Mouse (Mus musculus): ENCODE measurements around the gene Smim20. TPM values are rescaled to one million over a fixed set of nuclear protein-coding genes. Genes with fewer than 3 reads are reported as not detected.

Smim20 gene
- 26.3 and 45.9 TPM in 2 replicates for polyA plus RNA-seq (2012; rRNA removed)

GRCm38 (mm10) chr5:53266931-53267853 is at the start of gene Smim20:
Gene Smim20, plus strand, starts transcription at chr5:53267083.
- peaks cover 6% of the 10 kb centered on the region; the same call in 1 of the 2 replicates for H3K36me3 ChIP-seq (ENCODE audit: control insufficient read depth, insufficient read depth, low read length)
- no peaks in the 10 kb centered on the region; the same call in 1 of the 2 replicates for H3K4me1 ChIP-seq (ENCODE audit: control insufficient read depth, insufficient read depth, insufficient read length, low read length)
- no peaks in the 10 kb centered on the region for H3K27me3 ChIP-seq (ENCODE audit: control insufficient read depth, insufficient read depth, low read length)
- H3K27ac ChIP-seq (ENCODE audit: insufficient read depth, low read depth, low read length) = peak within 1 kb of the TSS; percentile 90
- TF ChIP-seq CTCF (IDR thresholded peaks at IDR 0.05; ENCODE audit: extremely low read depth, insufficient read length, insufficient replicate concordance, low read depth, low read length) (no peak), POLR2A (IDR thresholded peaks at IDR 0.05; ENCODE audit: low read depth, low read length) (peak; percentile 62; the same call in 1 of the 2 replicates)
- H3K4me3 ChIP-seq (ENCODE audit: low read depth, low read length) = peak within 1 kb of the TSS; percentile 86
- 8% methylated on average over 53 of the region's 53 CpGs for WGBS

- Histone ChIP-seq H3K4me1 (ENCODE audit: control insufficient read depth, insufficient read depth, insufficient read length, low read length) (peaks cover 8% of the 10 kb centered on the region; the same call in 1 of the 2 replicates), H3K27me3 (ENCODE audit: control insufficient read depth, insufficient read depth, low read length) (no peaks in the 10 kb centered on the region), H3K4me3 (ENCODE audit: low read depth, low read length) (no peak overlapping the region), H3K27ac (ENCODE audit: insufficient read depth, low read depth, low read length) (peak overlapping the region; percentile 28; the same call in 1 of the 2 replicates), H3K36me3 (ENCODE audit: control insufficient read depth, insufficient read depth, low read length) (no peaks in the 10 kb centered on the region)
- TF ChIP-seq POLR2A (IDR thresholded peaks at IDR 0.05; ENCODE audit: low read depth, low read length) = no peak
- no peak for TF ChIP-seq CTCF (IDR thresholded peaks at IDR 0.05; ENCODE audit: extremely low read depth, insufficient read length, insufficient replicate concordance, low read depth, low read length)
- 42% methylated on average over 13 of the region's 13 CpGs for WGBS
Measured at GRCm38 (mm10) chr5:53225434-53225833, 41.4 kb upstream of the Smim20 start.

- WGBS = 75% methylated on average over 4 of the region's 4 CpGs
- no peaks in the 10 kb centered on the region for H3K27me3 ChIP-seq (ENCODE audit: control insufficient read depth, insufficient read depth, low read length)
- peaks cover 7% of the 10 kb centered on the region; the same call in 1 of the 2 replicates for H3K4me1 ChIP-seq (ENCODE audit: control insufficient read depth, insufficient read depth, insufficient read length, low read length)
Measured at GRCm38 (mm10) chr5:53230560-53230959, 36.3 kb upstream of the Smim20 start.

GRCm38 (mm10) chr5:53235551-53235950 is 31.3 kb upstream of the Smim20 start:
- WGBS = 26% methylated on average over 4 of the region's 4 CpGs
- TF ChIP-seq CTCF (IDR thresholded peaks at IDR 0.05; ENCODE audit: extremely low read depth, insufficient read length, insufficient replicate concordance, low read depth, low read length) (no peak), POLR2A (IDR thresholded peaks at IDR 0.05; ENCODE audit: low read depth, low read length) (no peak)
- Histone ChIP-seq H3K36me3 (ENCODE audit: control insufficient read depth, insufficient read depth, low read length) (no peaks in the 10 kb centered on the region), H3K27me3 (ENCODE audit: control insufficient read depth, insufficient read depth, low read length) (no peaks in the 10 kb centered on the region), H3K4me3 (ENCODE audit: low read depth, low read length) (no peak overlapping the region), H3K4me1 (ENCODE audit: control insufficient read depth, insufficient read depth, insufficient read length, low read length) (peaks cover 3% of the 10 kb centered on the region; the same call in 1 of the 2 replicates), H3K27ac (ENCODE audit: insufficient read depth, low read depth, low read length) (no peak overlapping the region)

More at GRCm38 (mm10) chr5:53230560-53230959, 36.3 kb upstream of the Smim20 start:
- H3K27ac ChIP-seq (ENCODE audit: insufficient read depth, low read depth, low read length) = no peak overlapping the region
- no peaks in the 10 kb centered on the region for H3K36me3 ChIP-seq (ENCODE audit: control insufficient read depth, insufficient read depth, low read length)
- TF ChIP-seq CTCF (IDR thresholded peaks at IDR 0.05; ENCODE audit: extremely low read depth, insufficient read length, insufficient replicate concordance, low read depth, low read length) = no peak
- TF ChIP-seq POLR2A (IDR thresholded peaks at IDR 0.05; ENCODE audit: low read depth, low read length) = no peak
- no peak overlapping the region for H3K4me3 ChIP-seq (ENCODE audit: low read depth, low read length)

GRCm38 (mm10) chr5:53236136-53236535 is 30.7 kb upstream of the Smim20 start:
- WGBS = 16% methylated on average over 5 of the region's 5 CpGs
- H3K27me3 ChIP-seq (ENCODE audit: control insufficient read depth, insufficient read depth, low read length) = no peaks in the 10 kb centered on the region

GRCm38 (mm10) chr5:53236749-53237148 is 30.1 kb upstream of the Smim20 start:
- TF ChIP-seq CTCF (IDR thresholded peaks at IDR 0.05; ENCODE audit: extremely low read depth, insufficient read length, insufficient replicate concordance, low read depth, low read length) (no peak), POLR2A (IDR thresholded peaks at IDR 0.05; ENCODE audit: low read depth, low read length) (no peak)
- WGBS = 77% methylated on average over 7 of the region's 8 CpGs
- H3K27me3 ChIP-seq (ENCODE audit: control insufficient read depth, insufficient read depth, low read length) = no peaks in the 10 kb centered on the region
- no peak overlapping the region for H3K27ac ChIP-seq (ENCODE audit: insufficient read depth, low read depth, low read length)
- peaks cover 8% of the 10 kb centered on the region; the same call in 1 of the 2 replicates for H3K4me1 ChIP-seq (ENCODE audit: control insufficient read depth, insufficient read depth, insufficient read length, low read length)
- no peak overlapping the region for H3K4me3 ChIP-seq (ENCODE audit: low read depth, low read length)
- H3K36me3 ChIP-seq (ENCODE audit: control insufficient read depth, insufficient read depth, low read length) = no peaks in the 10 kb centered on the region

More at GRCm38 (mm10) chr5:53236136-53236535, 30.7 kb upstream of the Smim20 start:
- H3K27ac ChIP-seq (ENCODE audit: insufficient read depth, low read depth, low read length) = no peak overlapping the region
- peaks cover 4% of the 10 kb centered on the region; the same call in 1 of the 2 replicates for H3K4me1 ChIP-seq (ENCODE audit: control insufficient read depth, insufficient read depth, insufficient read length, low read length)
- H3K4me3 ChIP-seq (ENCODE audit: low read depth, low read length) = no peak overlapping the region
- no peaks in the 10 kb centered on the region for H3K36me3 ChIP-seq (ENCODE audit: control insufficient read depth, insufficient read depth, low read length)
- TF ChIP-seq POLR2A (IDR thresholded peaks at IDR 0.05; ENCODE audit: low read depth, low read length) (no peak), CTCF (IDR thresholded peaks at IDR 0.05; ENCODE audit: extremely low read depth, insufficient read length, insufficient replicate concordance, low read depth, low read length) (no peak)

- H3K27me3 ChIP-seq (ENCODE audit: control insufficient read depth, insufficient read depth, low read length) = no peaks in the 10 kb centered on the region
- TF ChIP-seq CTCF (IDR thresholded peaks at IDR 0.05; ENCODE audit: extremely low read depth, insufficient read length, insufficient replicate concordance, low read depth, low read length) (no peak), POLR2A (IDR thresholded peaks at IDR 0.05; ENCODE audit: low read depth, low read length) (no peak)
- no peak overlapping the region for H3K27ac ChIP-seq (ENCODE audit: insufficient read depth, low read depth, low read length)
- WGBS = 86% methylated on average over 7 of the region's 7 CpGs
- H3K4me1 ChIP-seq (ENCODE audit: control insufficient read depth, insufficient read depth, insufficient read length, low read length) = peaks cover 12% of the 10 kb centered on the region; the same call in 1 of the 2 replicates
- no peaks in the 10 kb centered on the region for H3K36me3 ChIP-seq (ENCODE audit: control insufficient read depth, insufficient read depth, low read length)
- no peak overlapping the region for H3K4me3 ChIP-seq (ENCODE audit: low read depth, low read length)
Measured at GRCm38 (mm10) chr5:53238761-53239160, 28.1 kb upstream of the Smim20 start.
